Mouse (Mus musculus): Measurements from ENCODE around the gene Ccdc8. TPM values are rescaled to one million over a fixed set of nuclear protein-coding genes. Genes with fewer than 3 reads are reported as not detected.
A peak's percentile ranks its signal among the peaks of the same experiment; 100 is the strongest.

Gene Ccdc8
- total and polyA plus RNA-seq, 2 experiments from 2014 or later, result 11.7 to 31.2 TPM

GRCm38 (mm10) chr7:16961678-16962077, 30.8 kb upstream of the Ccdc8 start:
- H3K9me3 ChIP-seq (replicated peaks; ENCODE audit: control insufficient read depth, low read length), result no peaks in the 10 kb centered on the region
- 68% methylated on average over 5 of the region's 5 CpGs for WGBS

GRCm38 (mm10) chr7:16968414-16968813, 24.1 kb upstream of the Ccdc8 start:
- no peak overlapping the region for H3K27ac ChIP-seq (ENCODE audit: low read depth)
- no peaks in the 10 kb centered on the region for H3K36me3 ChIP-seq (replicated peaks; ENCODE audit: control insufficient read depth, insufficient read depth, low read length)
- TF ChIP-seq CTCF (IDR thresholded peaks at IDR 0.05; ENCODE audit: low read depth) (no peak), EP300 (IDR thresholded peaks at IDR 0.05; ENCODE audit: low read depth) (no peak)
- DNase-seq (ENCODE audit: low spot score) (no peak), ATAC-seq (ENCODE audit: insufficient read depth, low read depth) (no peak)
- H3K9ac ChIP-seq (replicated peaks; ENCODE audit: low read depth, low read length), result no peak overlapping the region
- H3K4me1 ChIP-seq (ENCODE audit: control insufficient read depth, insufficient read depth), result no peaks in the 10 kb centered on the region
- WGBS, result 89% methylated on average over 6 of the region's 6 CpGs
- no peak overlapping the region for H3K4me3 ChIP-seq (ENCODE audit: low read depth, low read length)
- no peaks in the 10 kb centered on the region for H3K9me3 ChIP-seq (replicated peaks; ENCODE audit: control insufficient read depth, low read length)
- no peak overlapping the region for H3K4me2 ChIP-seq (ENCODE audit: low read depth, low read length)
- H3K27me3 ChIP-seq (ENCODE audit: control insufficient read depth, insufficient read depth, low read length), result no peaks in the 10 kb centered on the region

More at GRCm38 (mm10) chr7:16961678-16962077, 30.8 kb upstream of the Ccdc8 start:
- TF ChIP-seq EP300 (IDR thresholded peaks at IDR 0.05; ENCODE audit: low read depth), result no peak
- TF ChIP-seq CTCF (IDR thresholded peaks at IDR 0.05; ENCODE audit: low read depth), result no peak
- DNase-seq (ENCODE audit: low spot score) (no peak), ATAC-seq (ENCODE audit: insufficient read depth, low read depth) (no peak)
- no peaks in the 10 kb centered on the region for H3K36me3 ChIP-seq (replicated peaks; ENCODE audit: control insufficient read depth, insufficient read depth, low read length)
- 0 out of 2 replicates have a peak, but pooled peaks cover 9% of the 10 kb centered on the region for H3K27me3 ChIP-seq (ENCODE audit: control insufficient read depth, insufficient read depth, low read length)
- H3K4me2 ChIP-seq (ENCODE audit: low read depth, low read length), result no peak overlapping the region
- no peaks in the 10 kb centered on the region for H3K4me1 ChIP-seq (ENCODE audit: control insufficient read depth, insufficient read depth)
- H3K27ac ChIP-seq (ENCODE audit: low read depth), result no peak overlapping the region
- no peak overlapping the region for H3K9ac ChIP-seq (replicated peaks; ENCODE audit: low read depth, low read length)
- no peak overlapping the region for H3K4me3 ChIP-seq (ENCODE audit: low read depth, low read length)

- WGBS, result 83% methylated on average over 3 of the region's 3 CpGs
- H3K27ac ChIP-seq (ENCODE audit: low read depth), result no peak overlapping the region
Measured at GRCm38 (mm10) chr7:16971160-16971559, 21.3 kb upstream of the Ccdc8 start.

GRCm38 (mm10) chr7:16974018-16974417, 18.5 kb upstream of the Ccdc8 start:
- Histone ChIP-seq H3K27me3 (ENCODE audit: control insufficient read depth, insufficient read depth, low read length) (no peaks in the 10 kb centered on the region), H3K9me3 (replicated peaks; ENCODE audit: control insufficient read depth, low read length) (no peaks in the 10 kb centered on the region), H3K4me2 (ENCODE audit: low read depth, low read length) (no peak overlapping the region), H3K27ac (ENCODE audit: low read depth) (0 out of 2 replicates have a peak overlapping the region, but pooled peaks have one; percentile 53), H3K36me3 (replicated peaks; ENCODE audit: control insufficient read depth, insufficient read depth, low read length) (no peaks in the 10 kb centered on the region), H3K9ac (replicated peaks; ENCODE audit: low read depth, low read length) (no peak overlapping the region), H3K4me1 (ENCODE audit: control insufficient read depth, insufficient read depth) (0 out of 2 replicates have a peak, but pooled peaks cover 8% of the 10 kb centered on the region), H3K4me3 (ENCODE audit: low read depth, low read length) (no peak overlapping the region)
- no peak for TF ChIP-seq CTCF (IDR thresholded peaks at IDR 0.05; ENCODE audit: low read depth)
- TF ChIP-seq EP300 (IDR thresholded peaks at IDR 0.05; ENCODE audit: low read depth), result peak; percentile 52; the same call in 1 of the 2 replicates
- peak; percentile 91 for ATAC-seq (ENCODE audit: insufficient read depth, low read depth)
- peak; percentile 73 for DNase-seq (ENCODE audit: low spot score)
- WGBS, result 15% methylated on average over 6 of the region's 6 CpGs

More at GRCm38 (mm10) chr7:16971160-16971559, 21.3 kb upstream of the Ccdc8 start:
- no peaks in the 10 kb centered on the region for H3K9me3 ChIP-seq (replicated peaks; ENCODE audit: control insufficient read depth, low read length)
- no peak for ATAC-seq (ENCODE audit: insufficient read depth, low read depth)
- H3K27me3 ChIP-seq (ENCODE audit: control insufficient read depth, insufficient read depth, low read length), result no peaks in the 10 kb centered on the region
- TF ChIP-seq CTCF (IDR thresholded peaks at IDR 0.05; ENCODE audit: low read depth) (no peak), EP300 (IDR thresholded peaks at IDR 0.05; ENCODE audit: low read depth) (no peak)
- H3K9ac ChIP-seq (replicated peaks; ENCODE audit: low read depth, low read length), result no peak overlapping the region
- no peak overlapping the region for H3K4me2 ChIP-seq (ENCODE audit: low read depth, low read length)
- H3K36me3 ChIP-seq (replicated peaks; ENCODE audit: control insufficient read depth, insufficient read depth, low read length), result no peaks in the 10 kb centered on the region
- no peak overlapping the region for H3K4me3 ChIP-seq (ENCODE audit: low read depth, low read length)
- H3K4me1 ChIP-seq (ENCODE audit: control insufficient read depth, insufficient read depth), result 0 out of 2 replicates have a peak, but pooled peaks cover 8% of the 10 kb centered on the region
- DNase-seq (ENCODE audit: low spot score), result no peak

GRCm38 (mm10) chr7:16976298-16976697, 16.2 kb upstream of the Ccdc8 start:
- DNase-seq (ENCODE audit: low spot score) (no peak), ATAC-seq (ENCODE audit: insufficient read depth, low read depth) (no peak)
- no peaks in the 10 kb centered on the region for H3K27me3 ChIP-seq (ENCODE audit: control insufficient read depth, insufficient read depth, low read length)
- H3K36me3 ChIP-seq (replicated peaks; ENCODE audit: control insufficient read depth, insufficient read depth, low read length), result no peaks in the 10 kb centered on the region
- H3K27ac ChIP-seq (ENCODE audit: low read depth), result no peak overlapping the region
- no peaks in the 10 kb centered on the region for H3K9me3 ChIP-seq (replicated peaks; ENCODE audit: control insufficient read depth, low read length)
- no peak overlapping the region for H3K9ac ChIP-seq (replicated peaks; ENCODE audit: low read depth, low read length)
- H3K4me3 ChIP-seq (ENCODE audit: low read depth, low read length), result no peak overlapping the region
- H3K4me1 ChIP-seq (ENCODE audit: control insufficient read depth, insufficient read depth), result peaks cover 21% of the 10 kb centered on the region; the same call in 1 of the 2 replicates
- H3K4me2 ChIP-seq (ENCODE audit: low read depth, low read length), result no peak overlapping the region
- TF ChIP-seq CTCF (IDR thresholded peaks at IDR 0.05; ENCODE audit: low read depth) (no peak), EP300 (IDR thresholded peaks at IDR 0.05; ENCODE audit: low read depth) (no peak)
- 40% methylated on average over 8 of the region's 8 CpGs for WGBS

GRCm38 (mm10) chr7:16978173-16978572, 14.3 kb upstream of the Ccdc8 start:
- WGBS, result 81% methylated on average over 6 of the region's 6 CpGs
- no peak overlapping the region for H3K4me3 ChIP-seq (ENCODE audit: low read depth, low read length)
- no peak for ATAC-seq (ENCODE audit: insufficient read depth, low read depth)
- no peaks in the 10 kb centered on the region for H3K27me3 ChIP-seq (ENCODE audit: control insufficient read depth, insufficient read depth, low read length)
- H3K9me3 ChIP-seq (replicated peaks; ENCODE audit: control insufficient read depth, low read length), result no peaks in the 10 kb centered on the region
- no peak overlapping the region for H3K4me2 ChIP-seq (ENCODE audit: low read depth, low read length)
- H3K4me1 ChIP-seq (ENCODE audit: control insufficient read depth, insufficient read depth), result peaks cover 21% of the 10 kb centered on the region; the same call in 1 of the 2 replicates
- H3K36me3 ChIP-seq (replicated peaks; ENCODE audit: control insufficient read depth, insufficient read depth, low read length), result no peaks in the 10 kb centered on the region
- H3K9ac ChIP-seq (replicated peaks; ENCODE audit: low read depth, low read length), result no peak overlapping the region
- DNase-seq (ENCODE audit: low spot score), result no peak
- TF ChIP-seq CTCF (IDR thresholded peaks at IDR 0.05; ENCODE audit: low read depth) (no peak), EP300 (IDR thresholded peaks at IDR 0.05; ENCODE audit: low read depth) (no peak)
- no peak overlapping the region for H3K27ac ChIP-seq (ENCODE audit: low read depth)

Measured in heart, postnatal 0 days (tissue).